Mouse (Mus musculus) induced T-regulatory cell, adult 2 months (primary cell): Measurements from ENCODE around the gene Gm29735.
"Not testable (repeated sequence)": the region's sequence is repeated elsewhere in the genome, so short reads cannot be mapped to it uniquely, and the experiment has no call there.

Source experiments
- DNase-seq: peaks from one replicate; pipeline ENCODE4 v3.0.0-alpha.2; 2012; ENCODE audit warnings: low read depth

Gm29735 gene

DNA sequence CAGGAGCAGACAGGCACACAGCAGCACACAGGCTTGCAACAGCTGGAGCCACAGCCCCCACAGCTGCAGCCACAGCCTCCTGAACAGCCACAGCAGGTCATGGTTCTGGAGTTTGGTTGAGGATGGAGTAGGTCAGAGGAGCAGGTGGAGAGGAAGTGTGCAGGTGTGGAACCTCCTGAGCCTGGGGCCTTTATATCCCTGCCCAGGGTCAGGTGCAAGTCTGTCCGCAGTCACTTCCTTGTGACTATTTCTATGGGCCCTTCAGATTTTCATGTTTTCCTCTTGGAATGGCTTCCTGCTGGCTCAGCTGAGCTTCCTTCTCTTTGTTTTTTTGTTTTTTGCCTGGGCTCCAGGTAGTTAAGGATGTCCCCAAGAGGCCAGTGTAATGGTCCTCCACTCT, 36.3 kb downstream of the Gm29735 start, which contains the start of gene Gm45618:
Gm45618 (minus strand) TSS at position 101 of the 400 bp plus-strand sequence.
- DNase-seq, result not testable (repeated sequence)

- peak; percentile 21 for DNase-seq
Measured at GRCm38 (mm10) chr7:142119632-142120031, 37.3 kb downstream of the Gm29735 start.
